Mouse (Mus musculus) c-Kit-positive CD71-positive TER-119-negative erythroid progenitor cells, embryonic 14.5 days (primary cell): ENCODE measurements around the gene Dync1h1.
"Not testable (repeated sequence)": the region's sequence is repeated elsewhere in the genome, so short reads cannot be mapped to it uniquely, and the experiment has no call there.

Experiments used
- DNase-seq: peaks from one replicate; pipeline ENCODE4 v3.0.0-alpha.2; 2013; ENCODE audit warnings: low read depth

Dync1h1 gene

DNA sequence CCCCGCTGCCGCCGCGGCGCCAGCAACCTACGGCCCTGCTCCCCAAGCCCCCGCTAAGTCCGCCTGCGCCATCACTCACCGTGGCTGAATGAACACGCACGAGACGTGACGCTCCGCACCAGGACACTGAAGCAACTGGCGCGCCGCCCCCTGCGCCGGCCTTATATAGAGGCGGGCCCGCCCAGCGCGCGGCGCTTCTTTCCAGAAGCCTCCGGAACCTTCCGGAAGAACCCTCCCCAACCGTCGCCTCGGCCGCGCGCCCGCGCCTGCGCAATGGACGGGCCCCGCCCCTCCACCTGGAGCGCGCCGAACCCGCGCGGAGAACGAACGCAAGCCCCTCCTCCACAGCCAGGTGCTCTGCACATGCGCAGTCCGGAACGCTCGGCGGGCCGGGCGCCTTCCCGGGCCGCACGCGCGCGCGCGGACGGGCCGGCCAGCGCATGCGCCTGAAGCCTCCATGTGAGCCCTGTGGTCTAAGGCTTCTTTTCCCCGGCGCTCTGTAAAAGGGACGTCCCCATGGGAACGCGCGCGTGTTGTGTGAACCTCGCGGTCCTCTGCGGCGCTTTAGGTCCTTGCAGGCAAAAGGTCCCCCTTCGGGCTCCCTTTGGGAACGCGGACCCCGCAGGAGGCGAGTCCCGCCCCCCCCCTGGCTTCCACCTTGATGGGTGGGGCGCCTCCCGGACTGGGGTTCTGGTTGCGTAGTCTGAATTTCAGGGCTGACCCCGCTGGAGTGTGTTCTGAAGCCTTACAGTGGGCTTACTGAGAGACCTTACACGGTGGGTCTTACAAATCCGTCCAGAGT, 95.1 kb downstream of the Dync1h1 start:
- DNase-seq = peak; percentile 88

DNA sequence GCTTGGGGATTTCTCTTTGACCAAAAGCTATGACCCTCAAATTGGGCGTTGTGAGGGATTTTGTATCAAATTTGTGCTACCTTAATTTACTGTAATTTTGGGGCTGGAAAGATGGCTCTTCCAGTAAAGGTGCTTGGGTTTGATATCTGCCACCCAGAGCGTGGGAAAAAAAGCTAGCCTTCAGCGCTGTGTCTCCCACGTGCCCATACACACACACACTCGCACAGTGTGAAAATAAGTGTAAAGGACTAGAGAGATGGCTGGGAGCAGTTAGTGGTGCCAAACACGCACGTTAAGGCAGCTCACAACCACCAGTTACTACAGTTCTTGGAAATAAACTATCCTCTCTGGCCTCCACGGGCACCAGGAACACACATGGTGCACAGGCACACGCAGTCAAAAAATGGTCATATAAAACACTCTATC, 95.7 kb downstream of the Dync1h1 start:
- DNase-seq = no peak

DNA sequence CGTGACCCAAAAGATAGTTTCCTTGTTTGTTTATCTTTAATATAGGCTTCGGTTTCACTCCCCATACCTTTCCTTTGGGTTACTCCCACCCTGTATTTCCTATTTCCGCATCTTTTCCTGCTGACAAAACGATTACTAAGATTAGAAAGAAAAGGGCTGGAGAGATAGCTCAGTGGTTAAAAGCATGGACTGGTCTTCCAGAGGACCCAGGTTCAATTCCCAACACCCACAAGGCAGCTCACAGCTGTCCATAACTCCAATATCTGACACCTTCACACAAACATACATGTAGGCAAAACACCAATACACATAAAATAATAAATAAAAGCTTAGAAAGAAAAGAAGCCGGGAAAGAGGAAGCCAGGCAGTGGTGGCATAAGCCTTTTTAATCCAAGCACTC, 96.2 kb downstream of the Dync1h1 start:
- DNase-seq = no peak

DNA sequence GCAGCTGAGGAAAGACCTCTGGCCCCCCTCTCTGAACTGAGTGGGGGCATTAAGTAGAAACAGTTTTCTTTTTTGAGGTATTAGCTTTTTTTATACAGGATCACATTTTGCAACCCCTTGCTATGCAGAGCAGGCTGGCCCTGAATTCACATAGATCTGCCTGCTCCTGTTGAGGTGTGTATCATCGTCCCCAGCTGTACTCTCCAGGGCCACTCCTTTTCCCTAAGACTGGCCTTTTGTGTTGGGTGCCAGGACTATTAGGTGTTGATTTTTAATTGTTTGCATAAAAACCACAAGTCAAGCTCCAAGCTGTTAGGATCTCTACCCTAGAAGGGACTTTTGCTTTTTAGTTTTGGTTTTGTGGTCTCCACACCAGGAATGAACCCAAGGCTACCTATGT, 96.8 kb downstream of the Dync1h1 start:
- no peak for DNase-seq

DNA sequence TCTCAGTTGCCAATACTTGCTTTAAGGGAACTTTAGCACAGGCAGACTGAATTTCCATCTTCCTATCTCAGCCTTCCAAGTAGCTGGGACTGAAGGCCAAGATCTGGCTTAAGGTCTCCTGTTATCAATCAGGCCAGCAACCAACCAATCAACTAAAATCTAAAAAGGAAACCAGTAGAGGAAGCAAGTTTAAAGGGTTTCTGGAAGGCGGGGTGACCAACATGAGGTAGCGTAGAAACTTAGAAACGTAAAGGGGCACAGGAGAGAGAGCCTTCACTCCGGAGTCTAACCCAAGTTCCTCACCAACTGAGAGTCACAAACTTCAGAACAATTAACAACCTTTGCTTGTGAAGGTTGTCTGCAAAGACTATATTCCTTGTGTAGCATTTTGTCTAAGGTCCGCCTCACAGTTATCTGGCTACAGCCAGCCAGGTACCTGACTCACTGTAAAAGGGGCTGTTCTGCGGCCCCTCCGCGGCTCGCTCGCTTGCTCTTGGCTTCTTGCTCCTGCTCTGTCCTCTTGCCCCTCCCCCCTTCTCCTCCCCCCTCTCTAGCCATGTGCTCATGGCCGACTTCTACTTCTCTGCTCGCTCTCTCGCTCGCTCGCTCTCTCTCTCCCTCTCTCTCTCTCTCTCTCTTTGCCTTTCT, 97.4 kb downstream of the Dync1h1 start:
- no peak for DNase-seq

DNA sequence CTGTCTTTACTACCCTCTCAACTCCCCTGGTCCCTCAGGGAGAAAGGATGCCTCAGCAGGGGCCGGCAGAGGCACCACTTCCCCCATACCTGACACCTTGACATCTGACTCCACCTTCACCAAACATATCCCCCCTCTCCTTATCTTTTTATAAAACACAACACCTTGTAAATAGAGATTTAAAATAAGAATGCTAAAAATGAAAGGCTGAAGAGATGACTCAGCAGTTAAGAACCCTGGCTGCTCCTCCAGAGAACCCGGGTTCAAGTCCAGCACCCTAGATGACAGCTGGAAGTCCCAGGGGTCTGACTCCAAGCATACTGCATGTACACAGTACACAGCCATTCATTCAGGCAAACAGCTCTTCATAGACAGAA, 97.9 kb downstream of the Dync1h1 start:
- DNase-seq = no peak

DNA sequence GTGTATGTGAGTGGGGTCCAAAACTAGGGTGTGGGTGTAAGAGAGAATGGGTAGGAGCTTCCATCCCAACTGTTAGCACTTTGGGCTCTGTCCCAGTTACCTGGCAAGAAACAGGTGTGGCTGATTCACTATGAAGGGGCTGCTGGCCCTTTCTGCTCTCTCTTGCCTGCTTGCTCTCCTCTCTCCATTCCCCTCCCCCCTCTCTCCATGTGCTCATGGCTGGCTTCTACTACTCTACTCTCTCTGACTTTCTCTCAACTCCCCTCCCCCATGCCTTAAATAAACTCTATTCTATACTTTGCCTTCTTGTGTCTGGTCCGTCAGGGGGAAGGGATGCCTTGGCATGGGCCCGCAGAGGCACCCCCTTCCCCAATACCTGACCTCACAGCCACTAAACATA, 99.5 kb downstream of the Dync1h1 start:
- no peak for DNase-seq

DNA sequence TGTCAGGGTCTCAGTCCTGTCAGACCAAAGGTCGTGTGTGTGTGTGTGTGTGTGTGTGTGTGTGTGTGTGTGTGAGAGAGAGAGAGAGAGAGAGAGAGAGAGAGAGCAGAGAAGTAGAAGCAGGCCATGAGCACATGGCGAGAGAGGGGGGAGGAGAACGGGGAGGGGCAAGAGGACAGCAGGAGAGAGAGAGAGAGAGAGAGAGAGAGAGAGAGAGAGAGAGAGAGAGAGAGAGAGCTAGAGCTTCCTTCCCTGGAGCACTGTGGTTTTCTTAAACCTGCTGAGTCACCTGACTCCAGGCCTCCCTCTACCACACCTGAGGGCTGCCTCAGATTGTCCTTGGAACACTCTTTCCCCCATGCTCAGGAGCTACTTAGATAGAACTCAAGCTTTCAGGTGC, 100.1 kb downstream of the Dync1h1 start:
- DNase-seq = not testable (repeated sequence)

DNA sequence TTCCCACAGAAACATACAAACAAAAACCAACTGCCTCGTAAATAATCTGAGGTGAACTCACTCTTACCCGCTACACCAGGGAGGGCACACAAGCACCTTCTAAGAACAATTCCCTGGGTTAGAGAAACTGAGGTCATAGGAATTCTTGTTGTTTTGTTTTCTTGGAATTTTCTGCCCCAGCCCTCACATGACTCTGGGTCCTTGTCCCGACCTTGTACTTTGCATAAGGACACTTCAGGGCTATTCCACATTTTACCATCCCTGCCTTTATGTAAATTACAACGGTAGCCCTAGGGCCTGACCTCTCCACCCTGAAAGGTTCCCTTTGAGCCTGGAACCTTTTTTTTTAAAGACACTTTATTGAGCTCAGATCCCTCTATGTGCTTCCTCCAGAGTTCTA, 101.3 kb downstream of the Dync1h1 start, which contains the start of gene Hsp90aa1:
Hsp90aa1 (minus strand) TSS at position 173 of the 400 bp plus-strand sequence.
- no peak for DNase-seq

DNA sequence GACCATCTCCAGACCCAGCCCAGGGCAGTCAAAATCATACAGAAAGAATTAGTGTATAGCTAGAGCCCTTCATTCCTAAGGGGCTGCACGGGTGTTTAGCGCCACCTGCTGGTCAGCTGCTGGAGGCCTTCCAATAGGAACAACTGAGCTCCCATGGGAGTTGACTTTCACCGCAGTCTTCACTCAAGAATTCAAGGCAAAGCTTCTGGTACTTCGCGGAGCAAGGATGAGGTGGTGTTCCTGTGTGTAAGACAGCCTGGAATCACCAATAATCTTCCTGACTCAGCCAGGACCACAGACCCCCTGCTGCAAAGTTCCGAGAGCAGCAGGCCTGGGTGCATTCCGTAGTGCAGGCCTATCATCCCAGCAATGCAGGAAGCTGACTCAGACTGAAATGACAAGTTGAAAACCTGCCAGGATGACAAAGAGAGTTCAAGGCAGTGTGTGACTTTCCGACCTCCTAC, 101.8 kb downstream of the Dync1h1 start:
- DNase-seq = no peak

DNA sequence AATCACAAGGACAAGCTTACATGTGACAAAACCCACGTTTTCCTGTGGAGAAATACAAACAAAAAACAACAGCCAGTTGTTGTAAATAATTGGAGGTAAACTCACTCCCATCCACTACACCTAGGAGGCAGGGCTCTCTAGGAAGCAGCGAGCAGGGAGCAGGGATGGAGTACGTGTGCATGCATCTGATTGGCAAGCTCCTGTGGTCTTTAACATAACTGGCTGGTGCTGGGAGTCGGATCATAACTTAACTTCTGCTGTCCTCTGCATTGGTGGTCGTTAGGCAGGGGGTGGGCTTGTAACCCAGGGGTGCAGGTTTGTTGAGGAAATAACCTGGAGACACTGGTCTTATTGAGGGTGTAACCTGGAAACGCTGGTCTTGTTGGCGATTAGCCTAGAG, 102.4 kb downstream of the Dync1h1 start:
- DNase-seq = no peak

DNA sequence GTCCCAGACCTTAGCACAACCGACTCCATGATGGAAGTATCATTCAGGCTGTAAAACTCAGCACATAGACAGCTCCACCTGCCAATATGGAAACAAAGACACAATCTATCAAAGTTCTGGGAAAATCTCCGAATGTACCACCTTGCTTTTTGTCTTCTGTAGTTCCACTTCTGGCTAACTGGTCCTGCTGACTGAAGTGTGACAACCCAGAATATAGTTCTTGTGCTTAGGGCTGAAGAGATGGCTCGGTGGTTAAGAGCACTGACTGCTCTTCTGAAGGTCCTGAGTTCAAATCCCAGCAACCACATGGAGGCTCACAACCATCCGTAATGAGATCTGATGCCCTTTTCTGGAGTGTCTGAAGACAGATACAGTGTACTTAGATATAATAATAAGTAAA, 104.2 kb downstream of the Dync1h1 start:
- DNase-seq = not testable (repeated sequence)

DNA sequence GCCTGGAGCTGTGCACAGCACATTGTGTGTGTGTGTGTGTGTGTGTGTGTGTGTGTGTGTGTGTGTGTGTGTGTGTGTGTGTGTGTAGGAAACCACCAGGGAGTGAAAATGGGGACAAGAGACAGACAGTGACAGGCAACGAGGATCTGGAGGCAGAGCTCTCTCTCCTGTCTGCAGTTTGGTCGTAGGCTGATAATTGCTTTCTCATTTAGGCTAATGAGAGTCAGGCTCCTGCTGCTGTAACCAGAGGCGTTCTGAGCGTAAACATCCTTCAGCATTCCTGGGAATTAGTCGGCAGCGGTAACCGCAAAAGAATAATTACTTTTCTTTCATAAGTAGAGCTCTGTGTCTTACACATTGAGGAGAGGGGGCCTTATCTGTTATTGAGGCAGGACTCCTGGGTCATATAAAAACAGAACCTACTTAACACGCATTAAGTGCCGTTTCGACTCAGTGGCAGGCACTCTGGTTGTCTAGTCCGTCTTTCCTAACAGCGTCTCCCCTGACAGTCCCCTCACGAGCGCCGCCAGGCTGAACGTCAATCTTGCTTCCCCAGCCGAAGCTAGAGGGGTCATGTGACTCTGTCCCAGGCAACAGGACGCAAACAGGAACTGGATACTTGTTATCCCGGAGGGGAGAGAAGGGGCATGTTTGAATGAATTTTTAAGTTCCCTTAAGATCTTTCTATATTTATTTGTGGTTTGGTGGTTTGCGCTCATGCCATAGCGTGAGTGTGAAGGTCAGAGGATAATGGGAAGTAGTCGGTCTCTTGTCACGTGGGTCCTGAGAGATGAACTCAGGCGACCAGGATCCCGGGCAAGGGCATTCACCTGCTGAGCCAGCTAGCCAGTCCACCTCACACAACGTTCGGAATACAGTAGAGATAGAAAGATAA, 105.3 kb downstream of the Dync1h1 start:
- DNase-seq = no peak

DNA sequence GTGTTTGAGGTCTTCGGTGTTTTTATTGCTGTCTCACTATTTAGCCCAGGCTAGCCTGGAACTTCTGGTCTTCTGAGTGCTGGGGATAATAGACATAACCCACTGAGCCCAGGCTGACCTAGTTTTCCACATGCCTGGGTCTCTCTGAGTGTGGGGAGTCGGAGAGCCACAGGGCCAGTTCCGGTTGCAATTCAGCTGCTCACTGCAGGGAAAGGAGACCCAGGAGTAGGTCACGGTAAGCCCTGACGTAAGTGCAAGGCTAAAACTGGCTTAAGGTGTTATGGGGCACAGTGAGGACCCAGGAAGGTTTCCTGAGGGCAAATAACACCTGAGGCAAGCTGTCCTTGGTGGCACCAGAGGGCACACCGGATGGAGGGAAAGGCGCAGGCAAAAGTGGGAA, 106.2 kb downstream of the Dync1h1 start:
- no peak for DNase-seq

DNA sequence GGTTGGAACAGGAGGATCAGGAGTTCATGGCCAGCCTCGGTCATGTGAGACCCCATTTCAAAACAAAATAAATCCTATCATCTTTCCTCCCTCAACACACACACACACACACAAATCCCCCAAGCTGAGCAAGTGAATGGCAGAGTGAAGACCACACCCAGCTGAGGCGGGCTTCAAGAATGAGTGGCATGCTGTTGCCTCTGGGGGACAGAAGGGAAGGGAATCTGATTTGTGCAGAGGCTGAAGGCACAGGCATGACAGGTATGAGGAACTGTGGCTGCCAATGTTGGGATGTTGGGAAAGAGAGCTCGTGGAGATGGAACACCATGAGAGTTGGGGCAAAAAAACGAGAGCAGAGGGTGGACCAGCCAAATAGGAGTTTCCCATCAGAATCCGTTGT, 110.0 kb downstream of the Dync1h1 start:
- DNase-seq = no peak

DNA sequence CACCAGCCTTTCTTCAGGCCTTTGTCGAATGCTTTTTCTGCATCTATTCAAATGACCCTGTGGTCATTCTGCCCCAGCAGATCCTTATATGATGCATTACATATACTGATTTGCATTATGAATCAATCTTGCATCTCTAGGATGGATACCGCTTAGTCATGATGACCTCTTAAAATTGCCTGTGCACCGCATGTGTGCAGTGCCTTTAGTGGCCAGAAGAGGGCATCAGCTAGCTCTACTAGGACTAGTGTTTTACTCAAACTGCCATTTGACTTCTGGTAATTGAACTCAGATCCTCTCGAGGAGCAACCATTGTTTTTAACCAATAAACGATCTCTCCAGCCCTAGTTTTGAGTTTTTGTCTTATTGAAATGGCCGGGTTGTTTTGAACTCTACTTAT, 112.5 kb downstream of the Dync1h1 start:
- DNase-seq = no peak

DNA sequence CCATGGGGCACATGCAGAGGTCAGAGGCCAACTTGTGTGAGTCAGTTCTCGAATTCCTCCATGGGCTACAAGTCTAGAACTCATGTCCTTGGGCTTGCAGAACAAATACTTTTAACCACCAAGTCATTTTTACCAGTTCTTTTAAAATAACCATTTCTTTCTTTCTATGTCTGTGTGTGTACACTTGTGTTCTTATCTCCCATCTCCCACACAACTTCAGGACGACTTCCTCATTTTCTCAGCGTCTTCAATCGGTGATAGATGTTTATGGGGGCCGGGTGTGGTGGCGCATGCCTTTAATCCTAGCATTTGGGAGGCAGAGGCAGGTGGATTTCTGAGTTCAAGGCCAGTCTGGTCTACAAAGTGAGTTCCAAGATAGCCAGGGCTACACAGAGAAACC, 113.0 kb downstream of the Dync1h1 start:
- DNase-seq = no peak

DNA sequence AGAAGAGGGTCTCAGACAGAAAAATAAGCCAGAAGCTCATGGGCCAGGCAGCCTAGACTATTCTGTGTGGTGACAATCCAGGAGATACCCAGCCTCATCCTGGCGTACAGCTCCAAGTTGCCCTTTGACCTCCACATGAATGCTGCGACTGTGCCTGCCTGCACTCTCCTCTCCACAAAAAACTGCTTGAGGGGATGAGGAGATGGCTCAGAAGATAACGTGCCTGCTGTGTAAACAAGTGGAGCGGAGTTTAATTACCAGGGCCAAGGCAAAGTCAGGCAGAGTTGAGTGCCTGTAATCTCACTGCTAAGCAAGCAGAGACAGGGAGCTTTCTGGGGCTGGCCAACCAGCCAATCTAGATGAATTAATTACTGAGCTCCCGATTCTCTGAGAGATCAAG, 114.8 kb downstream of the Dync1h1 start:
- DNase-seq = no peak
